Mouse (Mus musculus) ES-Bruce4 (cell line): Measurements from ENCODE around the gene Sdsl.

ENCODE experiments used
- CTCF ChIP-seq: IDR thresholded peaks from one replicate; pipeline ENCODE4 v1.8.1; 2011; ENCODE audit warnings: low read depth, low read length
- EP300 ChIP-seq: IDR thresholded peaks from 2 replicates; pipeline ENCODE4 v1.6.1; 2011; ENCODE audit warnings: low read depth, low read length; ENCODE audit not compliant: insufficient read depth
- POLR2A ChIP-seq: IDR thresholded peaks from one replicate; pipeline ENCODE4 v1.8.1; 2011; ENCODE audit warnings: low read length; ENCODE audit not compliant: insufficient read depth

- TF ChIP-seq EP300 (0 out of 2 replicates have a peak, but pooled peaks have one; percentile 23), POLR2A (no peak), CTCF (no peak)
Measured at GRCm38 (mm10) chr5:120517552-120517951, 44.9 kb upstream of the Sdsl start.
